ENCODE assay signal across 9 mouse cellular contexts in the genomic region with DNA sequence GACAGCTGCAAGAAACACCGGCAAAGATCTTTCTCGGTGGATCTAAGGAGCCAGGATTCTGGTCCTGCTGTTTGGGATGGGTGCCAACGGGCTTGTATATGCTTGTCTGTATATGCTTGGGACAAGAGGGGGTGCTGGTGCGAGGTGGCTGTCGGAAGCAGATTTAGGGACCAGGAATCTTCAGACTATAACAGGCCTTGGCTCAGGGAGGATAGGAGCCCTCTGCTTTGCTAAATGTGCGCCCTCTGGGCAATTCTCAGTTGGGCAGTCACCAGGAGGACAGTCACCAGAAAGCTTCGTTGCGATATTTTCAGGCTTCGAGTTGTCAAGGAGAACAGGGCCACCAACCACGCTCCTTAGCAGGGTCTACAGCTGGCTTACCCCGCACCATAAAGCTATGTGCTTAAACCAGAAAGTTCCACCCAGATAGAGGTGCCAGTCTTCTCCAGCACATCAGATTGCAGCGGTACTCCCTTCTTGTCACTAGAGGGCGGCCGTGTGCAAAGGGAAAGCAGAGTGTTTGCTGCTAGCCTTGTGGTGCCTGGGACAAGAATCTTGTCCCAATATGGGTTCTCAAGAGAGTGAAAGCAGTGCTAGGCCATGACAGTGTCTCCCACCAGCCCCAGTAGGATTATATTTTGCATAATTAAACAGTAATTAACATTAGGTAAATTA. TPM values are rescaled to one million over a fixed set of nuclear protein-coding genes. Genes with fewer than 3 reads are reported as not detected.
DNase-seq lines count a peak whose midpoint lies in the region; ATAC-seq lines count a peak whose summit lies in the region.
"Had no signal": no experiment of that assay in that cellular context is flagged by ENCODE, and none has a peak within 500 bp of the region (broad histone marks: within the 10 kb centered on the region; RNA-seq: fewer than 3 reads in every experiment).

No protein-coding gene starts in this region.

- no peaks in the 10 kb centered on the region for H3K36me3 ChIP-seq in forebrain, embryonic 11.5 days (ENCODE audit: control insufficient read depth, insufficient read depth, low read length)
- H3K36me3 ChIP-seq in hindbrain, embryonic 16.5 days (ENCODE audit: control insufficient read depth, insufficient read depth, low read length): no peaks in the 10 kb centered on the region
- H3K36me3 ChIP-seq: liver, embryonic 15.5 days had no signal

- no peak overlapping the region for H3K4me2 ChIP-seq in forebrain, embryonic 11.5 days (ENCODE audit: low read depth, low read length, severe bottlenecking)
- no peak overlapping the region for H3K4me2 ChIP-seq in hindbrain, embryonic 16.5 days (ENCODE audit: low read length)
- H3K4me2 ChIP-seq: liver, embryonic 15.5 days had no signal

- H3K9me3 ChIP-seq in forebrain, embryonic 11.5 days (ENCODE audit: control insufficient read depth, low read length): no peaks in the 10 kb centered on the region; the same call in 1 of the 2 replicates
- H3K9me3 ChIP-seq in hindbrain, embryonic 16.5 days (ENCODE audit: control insufficient read depth, low read length): no peaks in the 10 kb centered on the region; the same call in 1 of the 2 replicates
- H3K9me3 ChIP-seq: liver, embryonic 15.5 days had no signal

- WGBS in forebrain, embryonic 11.5 days: 43% methylated on average over 14 of the region's 14 CpGs
- 42% methylated on average over 14 of the region's 14 CpGs for WGBS in hindbrain, embryonic 16.5 days

- peak; percentile 57 for DNase-seq in Muller cell, postnatal 12 days (ENCODE audit: inconsistent ontology term)
- DNase-seq in c-Kit-positive CD71-negative TER-119-negative erythroid progenitor cells, embryonic 14.5 days (ENCODE audit: low read depth): peak; percentile 76
- peak; percentile 84 for DNase-seq in forebrain, embryonic 11.5 days (ENCODE audit: low spot score)
- peak; percentile 52 to 66 for DNase-seq in layer of hippocampus, postnatal 25 days (ENCODE audit: extremely low spot score in 1 of 2, low spot score in 1 of 2)
- DNase-seq in right cerebral cortex, postnatal 14 days: peak; percentile 66
- DNase-seq in urinary bladder, postnatal 4 days (ENCODE audit: low spot score in 2 of 2): peak; percentile 36 to 73

- no peak overlapping the region for H3K27ac ChIP-seq in forebrain, embryonic 11.5 days (ENCODE audit: low read depth, low read length)
- no peak overlapping the region for H3K27ac ChIP-seq in hindbrain, embryonic 16.5 days (ENCODE audit: low read depth, low read length)
- H3K27ac ChIP-seq: liver, embryonic 15.5 days had no signal

- no peak overlapping the region for H3K9ac ChIP-seq in forebrain, embryonic 11.5 days (ENCODE audit: low read length)
- H3K9ac ChIP-seq in hindbrain, embryonic 16.5 days (ENCODE audit: low read depth, low read length): no peak overlapping the region
- H3K9ac ChIP-seq: liver, embryonic 15.5 days had no signal

- H3K27me3 ChIP-seq in forebrain, embryonic 11.5 days (ENCODE audit: control insufficient read depth, insufficient read depth, low read length): no peaks in the 10 kb centered on the region
- no peaks in the 10 kb centered on the region for H3K27me3 ChIP-seq in hindbrain, embryonic 16.5 days (replicated peaks; ENCODE audit: control insufficient read depth, insufficient read depth, low read length)

- 0 out of 2 replicates have a peak, but pooled peaks have one; percentile 55 for ATAC-seq in forebrain, embryonic 11.5 days (replicated peaks; ENCODE audit: low FRiP score)
- ATAC-seq in hindbrain, embryonic 16.5 days: peak; percentile 84
- peak; percentile 93 for ATAC-seq in megakaryocyte, adult 5-6 weeks (ENCODE audit: poor library complexity, severe bottlenecking)

- no peak overlapping the region for H3K4me3 ChIP-seq in forebrain, embryonic 11.5 days (ENCODE audit: low read depth, low read length)
- no peak overlapping the region for H3K4me3 ChIP-seq in hindbrain, embryonic 16.5 days (ENCODE audit: low read length)
- H3K4me3 ChIP-seq: liver, embryonic 15.5 days had no signal

- 0 out of 2 replicates have a peak, but pooled peaks cover 2% of the 10 kb centered on the region for H3K4me1 ChIP-seq in forebrain, embryonic 11.5 days (replicated peaks; ENCODE audit: control insufficient read depth, insufficient read depth, low read length)
- H3K4me1 ChIP-seq in hindbrain, embryonic 16.5 days (ENCODE audit: control insufficient read depth, insufficient read depth, low read depth, low read length): no peaks in the 10 kb centered on the region
- H3K4me1 ChIP-seq: liver, embryonic 15.5 days had no signal

RNA-seq across cellular contexts. Expression of a gene that starts 12.5 kb away (rescaled TPM):
- 0.95 and 1.9 TPM in 2 replicates for polyA plus RNA-seq in forebrain, embryonic 11.5 days (2014; fragmentation: Nextera tagmentation; extraction: Ambion mirVana)
- polyA plus RNA-seq in hindbrain, embryonic 16.5 days (2015; fragmentation: Nextera tagmentation; extraction: Ambion mirVana): 27.4 and 28.2 TPM in 2 replicates
- total RNA-seq in layer of hippocampus, postnatal 25 days (2021): 10 to 100 TPM; 78.5 to 83.7 TPM
- not detected in 2 replicates for total RNA-seq in megakaryocyte, adult 5-6 weeks (2015)
- not detected in 2 replicates for total RNA-seq in megakaryocyte, adult 5-6 weeks (2017)

RNA-seq across cellular contexts. Expression of a gene that starts 13.4 kb away (rescaled TPM):
- 0.15 TPM in 1 of 2 replicates, not detected in the other for polyA plus RNA-seq in forebrain, embryonic 11.5 days (2014; fragmentation: Nextera tagmentation; extraction: Ambion mirVana)
- 0.15 and 0.21 TPM in 2 replicates for polyA plus RNA-seq in hindbrain, embryonic 16.5 days (2015; fragmentation: Nextera tagmentation; extraction: Ambion mirVana)
- total RNA-seq in layer of hippocampus, postnatal 25 days (2021): 1 to 10 TPM in 1 of 2 experiments, under 1 TPM in 1; 0.94 to 1.4 TPM
- 0.11 TPM in 1 of 2 replicates, not detected in the other for total RNA-seq in megakaryocyte, adult 5-6 weeks (2015)
- not detected in 2 replicates for total RNA-seq in megakaryocyte, adult 5-6 weeks (2017)

Comparison
In these comparisons a context has a peak if more than half of its experiments do, and no peak if none do; other contexts are left out.
1. RNA of a gene that starts 12.5 kb away (total RNA-seq): 78.5 to 83.7 TPM in layer of hippocampus, postnatal 25 days; not detected in megakaryocyte, adult 5-6 weeks; every median in the first group is over 10 times any median in the second.
2. Peak in every context shown above with its lines, with median percentiles within 50 percentile points of each other: DNase-seq and ATAC-seq.